In the genomic region with DNA sequence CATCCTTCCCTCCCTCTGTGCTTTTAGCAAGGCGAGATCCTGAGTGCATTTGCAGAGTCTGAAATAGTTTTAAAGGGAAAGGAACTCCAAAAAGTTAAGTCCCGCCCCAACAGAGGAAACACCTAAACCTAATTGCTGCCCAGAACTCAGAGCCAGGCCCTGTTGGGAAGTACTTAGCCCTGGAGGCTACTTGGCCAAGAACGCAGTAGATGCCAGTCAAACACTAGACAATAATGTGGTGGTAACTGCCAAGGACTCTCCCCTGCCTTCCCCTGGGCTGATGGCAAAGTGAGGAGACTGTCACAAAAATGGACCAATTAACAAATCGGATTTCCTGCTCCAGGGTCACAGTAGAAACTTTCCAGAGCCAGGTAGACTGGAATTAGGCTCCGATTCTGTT, we compare ENCODE assay signal across 14 mouse cellular contexts. TPM values are rescaled to one million over a fixed set of nuclear protein-coding genes. Genes with fewer than 3 reads are reported as not detected.
DNase-seq lines count a peak whose midpoint lies in the region; ATAC-seq and TF ChIP-seq lines count a peak whose summit lies in the region.
"Had no signal": no experiment of that assay in that cellular context is flagged by ENCODE, and none has a peak within 500 bp of the region (broad histone marks: within the 10 kb centered on the region; RNA-seq: fewer than 3 reads in every experiment).

No protein-coding gene starts in this region.

- no peak overlapping the region for H3K4me3 ChIP-seq in heart, embryonic 13.5 days
- H3K4me3 ChIP-seq in heart, embryonic 11.5 days (ENCODE audit: low read depth, low read length) = no peak overlapping the region
- no peak overlapping the region for H3K4me3 ChIP-seq in ES-Bruce4 (ENCODE audit: low read depth, low read length)
- no peak overlapping the region for H3K4me3 ChIP-seq in embryonic facial prominence, embryonic 15.5 days (replicated peaks)
- peak overlapping the region; percentile 64 for H3K4me3 ChIP-seq in liver, embryonic 16.5 days (ENCODE audit: low read depth, low read length)
- no peak overlapping the region for H3K4me3 ChIP-seq in kidney, embryonic 14.5 days (ENCODE audit: low read length)

- H3K9me3 ChIP-seq in heart, embryonic 13.5 days = no peaks in the 10 kb centered on the region
- no peaks in the 10 kb centered on the region for H3K9me3 ChIP-seq in heart, embryonic 11.5 days (replicated peaks; ENCODE audit: control insufficient read depth, low read length)
- no peaks in the 10 kb centered on the region for H3K9me3 ChIP-seq in ES-Bruce4 (replicated peaks; ENCODE audit: control insufficient read depth, insufficient read depth, low read length, poor library complexity, severe bottlenecking)
- no peaks in the 10 kb centered on the region for H3K9me3 ChIP-seq in embryonic facial prominence, embryonic 15.5 days (replicated peaks)
- H3K9me3 ChIP-seq in liver, embryonic 16.5 days (replicated peaks; ENCODE audit: control insufficient read depth, low read length) = no peaks in the 10 kb centered on the region
- no peaks in the 10 kb centered on the region for H3K9me3 ChIP-seq in kidney, embryonic 14.5 days (ENCODE audit: control insufficient read depth, low read length)
- H3K9me3 ChIP-seq: midbrain, embryonic 12.5 days had no signal

- ATAC-seq in heart, embryonic 13.5 days (ENCODE audit: extremely low read depth, insufficient number of reproducible peaks, low FRiP score, low TSS enrichment) = no peak
- ATAC-seq in heart, embryonic 11.5 days (replicated peaks; ENCODE audit: insufficient number of reproducible peaks, low FRiP score, low TSS enrichment) = no peak
- ATAC-seq in embryonic facial prominence, embryonic 15.5 days (ENCODE audit: insufficient number of reproducible peaks, low FRiP score, low TSS enrichment, low read depth) = no peak
- no peak for ATAC-seq in liver, embryonic 16.5 days (ENCODE audit: low read depth)
- no peak for ATAC-seq in kidney, embryonic 14.5 days (ENCODE audit: low FRiP score, low TSS enrichment)
- ATAC-seq: activated CD4-positive, CD25-positive, alpha-beta regulatory T cell, adult 4 months had no signal

- no peak for TF ChIP-seq POLR2A in ES-Bruce4 (IDR thresholded peaks at IDR 0.05; ENCODE audit: insufficient read depth, low read length)

- 0 out of 2 replicates have a peak, but pooled peaks cover 2% of the 10 kb centered on the region for H3K27me3 ChIP-seq in heart, embryonic 13.5 days (replicated peaks)
- H3K27me3 ChIP-seq in heart, embryonic 11.5 days (ENCODE audit: control insufficient read depth, insufficient read depth, low read length) = no peaks in the 10 kb centered on the region
- no peaks in the 10 kb centered on the region for H3K27me3 ChIP-seq in ES-Bruce4 (ENCODE audit: control insufficient read depth, insufficient read depth, low read length, poor library complexity, severe bottlenecking)
- H3K27me3 ChIP-seq in embryonic facial prominence, embryonic 15.5 days = no peaks in the 10 kb centered on the region
- H3K27me3 ChIP-seq in liver, embryonic 16.5 days (ENCODE audit: control insufficient read depth, insufficient read depth, low read depth, low read length) = no peaks in the 10 kb centered on the region
- H3K27me3 ChIP-seq in kidney, embryonic 14.5 days (ENCODE audit: control insufficient read depth, insufficient read depth, low read length) = no peaks in the 10 kb centered on the region
- H3K27me3 ChIP-seq: midbrain, embryonic 12.5 days had no signal

- no peak for DNase-seq in cerebellum, postnatal 4 days (ENCODE audit: low spot score in 2 of 2)
- DNase-seq in urinary bladder, adult 18-20 months (ENCODE audit: low spot score in 2 of 2) = no peak
- DNase-seq: cerebellum, adult 2 months; heart, postnatal 14 days; kidney, adult 9 months; lung, postnatal 14 days had no signal

- H3K9ac ChIP-seq in heart, embryonic 13.5 days = no peak overlapping the region
- H3K9ac ChIP-seq in heart, embryonic 11.5 days (ENCODE audit: low read depth, low read length) = no peak overlapping the region
- H3K9ac ChIP-seq in ES-Bruce4 (ENCODE audit: low read depth, poor library complexity, severe bottlenecking) = peak overlapping the region; percentile 27
- H3K9ac ChIP-seq in embryonic facial prominence, embryonic 15.5 days = no peak overlapping the region
- H3K9ac ChIP-seq in liver, embryonic 16.5 days (ENCODE audit: low read depth, low read length) = peak overlapping the region; percentile 69
- no peak overlapping the region for H3K9ac ChIP-seq in kidney, embryonic 14.5 days (ENCODE audit: low read depth, low read length)
- H3K9ac ChIP-seq: midbrain, embryonic 12.5 days had no signal

- H3K36me3 ChIP-seq in heart, embryonic 13.5 days = no peaks in the 10 kb centered on the region
- no peaks in the 10 kb centered on the region for H3K36me3 ChIP-seq in heart, embryonic 11.5 days (ENCODE audit: control insufficient read depth, insufficient read depth, low read length)
- H3K36me3 ChIP-seq in ES-Bruce4 (ENCODE audit: control insufficient read depth, insufficient read depth, low read length, poor library complexity, severe bottlenecking) = no peaks in the 10 kb centered on the region
- H3K36me3 ChIP-seq in embryonic facial prominence, embryonic 15.5 days = no peaks in the 10 kb centered on the region
- H3K36me3 ChIP-seq in liver, embryonic 16.5 days (ENCODE audit: control insufficient read depth, insufficient read depth) = no peaks in the 10 kb centered on the region
- H3K36me3 ChIP-seq in kidney, embryonic 14.5 days (ENCODE audit: control insufficient read depth, insufficient read depth, low read length) = no peaks in the 10 kb centered on the region
- H3K36me3 ChIP-seq: midbrain, embryonic 12.5 days had no signal

- WGBS in heart, embryonic 13.5 days = 75% methylated on average over 5 of the region's 5 CpGs
- WGBS in heart, embryonic 11.5 days (ENCODE audit: insufficient replicate concordance) = 78% methylated on average over 5 of the region's 5 CpGs
- 65% methylated on average over 5 of the region's 5 CpGs for WGBS in embryonic facial prominence, embryonic 15.5 days
- WGBS in liver, embryonic 16.5 days (ENCODE audit: insufficient replicate concordance) = 77% methylated on average over 5 of the region's 5 CpGs
- WGBS in kidney, embryonic 14.5 days = 78% methylated on average over 5 of the region's 5 CpGs

- TF ChIP-seq CTCF in ES-Bruce4 (IDR thresholded peaks at IDR 0.05; ENCODE audit: low read depth, low read length) = no peak

- H3K4me2 ChIP-seq in heart, embryonic 13.5 days = peak overlapping the region; percentile 69
- H3K4me2 ChIP-seq in heart, embryonic 11.5 days = no peak overlapping the region
- H3K4me2 ChIP-seq in embryonic facial prominence, embryonic 15.5 days (replicated peaks) = peak overlapping the region; percentile 60
- H3K4me2 ChIP-seq in liver, embryonic 16.5 days (ENCODE audit: low read depth, low read length) = peak overlapping the region; percentile 82
- H3K4me2 ChIP-seq in kidney, embryonic 14.5 days (replicated peaks; ENCODE audit: low read depth, low read length) = no peak overlapping the region; the same call in 1 of the 2 replicates

- no peak overlapping the region for H3K27ac ChIP-seq in heart, embryonic 13.5 days (replicated peaks)
- no peak overlapping the region for H3K27ac ChIP-seq in heart, embryonic 11.5 days (ENCODE audit: low read depth, low read length)
- H3K27ac ChIP-seq in ES-Bruce4 (ENCODE audit: insufficient read depth, low read length) = peak overlapping the region; percentile 45; the same call in 1 of the 2 replicates
- peak overlapping the region; percentile 74 for H3K27ac ChIP-seq in embryonic facial prominence, embryonic 15.5 days (replicated peaks)
- H3K27ac ChIP-seq in liver, embryonic 16.5 days (ENCODE audit: low read length) = no peak overlapping the region
- no peak overlapping the region; the same call in 1 of the 2 replicates for H3K27ac ChIP-seq in kidney, embryonic 14.5 days (ENCODE audit: low read depth, low read length)
- H3K27ac ChIP-seq: midbrain, embryonic 12.5 days had no signal

- H3K4me1 ChIP-seq in heart, embryonic 13.5 days = peaks cover 15% of the 10 kb centered on the region
- H3K4me1 ChIP-seq in heart, embryonic 11.5 days (ENCODE audit: control insufficient read depth, insufficient read depth, low read length) = peaks cover 5% of the 10 kb centered on the region; the same call in 1 of the 2 replicates
- peaks cover 6% of the 10 kb centered on the region for H3K4me1 ChIP-seq in ES-Bruce4 (ENCODE audit: control insufficient read depth, insufficient read depth, low read length)
- H3K4me1 ChIP-seq in embryonic facial prominence, embryonic 15.5 days = peaks cover 50% of the 10 kb centered on the region
- H3K4me1 ChIP-seq in liver, embryonic 16.5 days (ENCODE audit: control insufficient read depth, low read depth, low read length) = peaks cover 32% of the 10 kb centered on the region
- H3K4me1 ChIP-seq in kidney, embryonic 14.5 days (ENCODE audit: control insufficient read depth, insufficient read depth, low read length) = peaks cover 10% of the 10 kb centered on the region; the same call in 1 of the 2 replicates

- no peak for TF ChIP-seq EP300 in ES-Bruce4 (IDR thresholded peaks at IDR 0.05; ENCODE audit: insufficient read depth, low read depth, low read length)

RNA-seq across cellular contexts. Expression of gene Nqo1, which starts 1.1 kb away (rescaled TPM):
- polyA plus RNA-seq in heart, embryonic 13.5 days (2015; fragmentation: Nextera tagmentation; extraction: Ambion mirVana) = 5.7 and 5.9 TPM in 2 replicates
- polyA plus RNA-seq in heart, embryonic 11.5 days (2014; fragmentation: Nextera tagmentation; extraction: Ambion mirVana) = 6.8 and 6.9 TPM in 2 replicates
- polyA plus RNA-seq in ES-Bruce4 (2011; ENCODE audit: insufficient read depth, insufficient read length, low read depth, missing spikeins) = 20.2 and 20.5 TPM in 2 replicates
- 23.4 and 33.6 TPM in 2 replicates for polyA plus RNA-seq in embryonic facial prominence, embryonic 15.5 days (2015; fragmentation: Nextera tagmentation; extraction: Ambion mirVana)
- polyA plus RNA-seq in liver, embryonic 16.5 days (2015; fragmentation: Nextera tagmentation; extraction: Ambion mirVana) = 12.7 and 13.8 TPM in 2 replicates
- 8.5 and 10.3 TPM in 2 replicates for polyA plus RNA-seq in kidney, embryonic 14.5 days (2014; fragmentation: Nextera tagmentation; extraction: Ambion mirVana)

RNA-seq across cellular contexts. Expression of gene Nob1, which starts 23.0 kb away (rescaled TPM):
- 45.2 and 51.1 TPM in 2 replicates for polyA plus RNA-seq in heart, embryonic 13.5 days (2015; fragmentation: Nextera tagmentation; extraction: Ambion mirVana)
- 48.4 and 48.8 TPM in 2 replicates for polyA plus RNA-seq in heart, embryonic 11.5 days (2014; fragmentation: Nextera tagmentation; extraction: Ambion mirVana)
- polyA plus RNA-seq in ES-Bruce4 (2011; ENCODE audit: insufficient read depth, insufficient read length, low read depth, missing spikeins) = 61.3 and 68.4 TPM in 2 replicates
- polyA plus RNA-seq in embryonic facial prominence, embryonic 15.5 days (2015; fragmentation: Nextera tagmentation; extraction: Ambion mirVana) = 79.1 and 84.7 TPM in 2 replicates
- polyA plus RNA-seq in liver, embryonic 16.5 days (2015; fragmentation: Nextera tagmentation; extraction: Ambion mirVana) = 23.4 and 25.4 TPM in 2 replicates
- 84.5 and 85.3 TPM in 2 replicates for polyA plus RNA-seq in kidney, embryonic 14.5 days (2014; fragmentation: Nextera tagmentation; extraction: Ambion mirVana)

RNA-seq across cellular contexts. Expression of gene Wwp2, which starts 34.3 kb away (rescaled TPM):
- polyA plus RNA-seq in heart, embryonic 13.5 days (2015; fragmentation: Nextera tagmentation; extraction: Ambion mirVana) = 28.4 and 30.1 TPM in 2 replicates
- polyA plus RNA-seq in heart, embryonic 11.5 days (2014; fragmentation: Nextera tagmentation; extraction: Ambion mirVana) = 34.6 and 35.2 TPM in 2 replicates
- 46.0 and 48.7 TPM in 2 replicates for polyA plus RNA-seq in ES-Bruce4 (2011; ENCODE audit: insufficient read depth, insufficient read length, low read depth, missing spikeins)
- polyA plus RNA-seq in embryonic facial prominence, embryonic 15.5 days (2015; fragmentation: Nextera tagmentation; extraction: Ambion mirVana) = 65.0 and 84.3 TPM in 2 replicates
- 32.5 and 32.7 TPM in 2 replicates for polyA plus RNA-seq in liver, embryonic 16.5 days (2015; fragmentation: Nextera tagmentation; extraction: Ambion mirVana)
- polyA plus RNA-seq in kidney, embryonic 14.5 days (2014; fragmentation: Nextera tagmentation; extraction: Ambion mirVana) = 34.8 and 43.7 TPM in 2 replicates

Comparison
In these comparisons a context has a peak if more than half of its experiments do, and no peak if none do; other contexts are left out.
1. H3K4me2 ChIP-seq: peak in heart, embryonic 13.5 days (single experiment), embryonic facial prominence, embryonic 15.5 days (single experiment) and liver, embryonic 16.5 days (single experiment); none in heart, embryonic 11.5 days (single experiment) and kidney, embryonic 14.5 days (single experiment).
2. H3K27ac ChIP-seq: peak in ES-Bruce4 (single experiment) and embryonic facial prominence, embryonic 15.5 days (single experiment); none in heart, embryonic 13.5 days (single experiment), heart, embryonic 11.5 days (single experiment), liver, embryonic 16.5 days (single experiment) and kidney, embryonic 14.5 days (single experiment).
3. H3K9ac ChIP-seq: peak in ES-Bruce4 (single experiment) and liver, embryonic 16.5 days (single experiment); none in heart, embryonic 13.5 days (single experiment), heart, embryonic 11.5 days (single experiment), embryonic facial prominence, embryonic 15.5 days (single experiment) and kidney, embryonic 14.5 days (single experiment).